Mouse (Mus musculus) neural tube, embryonic 12.5 days (tissue): ENCODE results near the gene Sbf2. TPM values are rescaled to one million over a fixed set of nuclear protein-coding genes. Genes with fewer than 3 reads are reported as not detected.

Experiments used
- ATAC-seq: fragments of 200-750 bp; cut with Nextera tagmentation; 2 replicates; pipeline ENCODE4 v1.8.0; 2017; ENCODE audit warnings: low read depth, mild to moderate bottlenecking, moderate TSS enrichment, moderate library complexity; ENCODE audit not compliant: low FRiP score
- H3K27ac ChIP-seq: fragments of 300-500 bp; sonication (generic); 2 replicates; pipeline ENCODE4 v1.5.1; 2016
- H3K27me3 ChIP-seq: fragments of 300-500 bp; sonication (generic); replicated peaks from 2 replicates; pipeline ENCODE4 v1.6.1; 2016; ENCODE audit warnings: mild to moderate bottlenecking
- H3K36me3 ChIP-seq: fragments of 300-500 bp; sonication (generic); 2 replicates; pipeline ENCODE4 v1.6.1; 2016; ENCODE audit warnings: mild to moderate bottlenecking
- H3K4me1 ChIP-seq: fragments of 300-500 bp; sonication (generic); 2 replicates; pipeline ENCODE4 v1.6.1; 2016
- H3K4me2 ChIP-seq: fragments of 300-500 bp; sonication (generic); replicated peaks from 2 replicates; pipeline ENCODE4 v1.6.1; 2016; ENCODE audit warnings: mild to moderate bottlenecking
- H3K4me3 ChIP-seq: fragments of 300-500 bp; sonication (generic); 2 replicates; pipeline ENCODE4 v1.5.1; 2016
- H3K9ac ChIP-seq: fragments of 300-500 bp; sonication (generic); 2 replicates; pipeline ENCODE4 v1.6.1; 2016; ENCODE audit warnings: mild to moderate bottlenecking
- H3K9me3 ChIP-seq: fragments of 300-500 bp; sonication (generic); 2 replicates; pipeline ENCODE4 v1.6.1; 2016; ENCODE audit warnings: mild to moderate bottlenecking
- WGBS: fragments of 180-500 bp; shearing (Covaris S2); methylation state at CpG from one replicate; pipeline ENCODE4 v1.1.7; 2016; 5-methylcytosine and 5-hydroxymethylcytosine counted together
- polyA plus RNA-seq: library from polyadenylated mRNA; unstranded; fragments of >200 nt; fragmentation: Nextera tagmentation; extraction: Ambion mirVana; gene quantifications from 2 replicates; pipeline ENCODE4 v1.2.1, GENCODE M21; 2016

The Sbf2 gene
- polyA plus RNA-seq, 1 experiment from 2014 or later = 53.2 TPM

DNA sequence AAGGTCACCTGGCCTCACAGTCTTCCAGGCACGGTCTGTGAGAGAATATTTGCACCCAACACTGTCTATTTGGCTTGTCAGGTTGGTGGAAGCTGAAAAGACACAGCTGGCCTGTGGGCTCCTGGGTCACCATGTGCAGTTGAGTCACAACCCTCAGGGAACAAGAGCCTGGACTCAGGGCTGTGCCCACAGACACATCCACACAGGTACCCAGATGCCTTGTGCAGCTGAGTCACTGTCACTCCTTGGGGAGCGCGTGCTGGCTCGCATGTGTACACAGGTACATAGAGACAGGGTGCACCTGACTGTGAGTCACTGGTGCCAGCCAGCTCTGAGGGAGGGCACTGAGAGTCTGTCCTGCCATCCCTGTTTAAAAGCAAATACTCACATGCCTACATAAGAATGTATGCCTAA lies 326.5 kb downstream of the Sbf2 start:
- Histone ChIP-seq H3K4me1 (0 out of 2 replicates have a peak, but pooled peaks cover 3% of the 10 kb centered on the region), H3K4me3 (no peak overlapping the region), H3K4me2 (no peak overlapping the region), H3K36me3 (no peaks in the 10 kb centered on the region), H3K9ac (no peak overlapping the region), H3K27me3 (no peaks in the 10 kb centered on the region), H3K27ac (no peak overlapping the region), H3K9me3 (no peaks in the 10 kb centered on the region)
- no peak for ATAC-seq
- 92% methylated on average over 4 of the region's 4 CpGs for WGBS

GRCm38 (mm10) chr7:110287476-110288071 lies 327.1 kb downstream of the Sbf2 start:
- Histone ChIP-seq H3K27me3 (no peaks in the 10 kb centered on the region), H3K9ac (no peak overlapping the region), H3K4me3 (no peak overlapping the region), H3K27ac (no peak overlapping the region), H3K4me1 (0 out of 2 replicates have a peak, but pooled peaks cover 3% of the 10 kb centered on the region), H3K9me3 (no peaks in the 10 kb centered on the region), H3K36me3 (no peaks in the 10 kb centered on the region), H3K4me2 (no peak overlapping the region)
- 74% methylated on average over 8 of the region's 8 CpGs for WGBS
- ATAC-seq = peak; percentile 25; the same call in 1 of the 2 replicates

- H3K9me3 ChIP-seq = no peaks in the 10 kb centered on the region
- no peak overlapping the region for H3K4me2 ChIP-seq
- peak; percentile 85 for ATAC-seq
- H3K36me3 ChIP-seq = peaks cover 2% of the 10 kb centered on the region; the same call in 1 of the 2 replicates
- 0 out of 2 replicates have a peak, but pooled peaks cover 3% of the 10 kb centered on the region for H3K4me1 ChIP-seq
- no peaks in the 10 kb centered on the region for H3K27me3 ChIP-seq
- H3K9ac ChIP-seq = no peak overlapping the region
- WGBS = 9% methylated on average over 12 of the region's 12 CpGs
- no peak overlapping the region for H3K4me3 ChIP-seq
- no peak overlapping the region for H3K27ac ChIP-seq
Measured at GRCm38 (mm10) chr7:110286838-110287475, 327.8 kb downstream of the Sbf2 start.

- Histone ChIP-seq H3K9ac (no peak overlapping the region), H3K9me3 (no peaks in the 10 kb centered on the region), H3K4me2 (no peak overlapping the region), H3K27me3 (no peaks in the 10 kb centered on the region), H3K4me3 (no peak overlapping the region), H3K27ac (no peak overlapping the region), H3K36me3 (peaks cover 9% of the 10 kb centered on the region), H3K4me1 (0 out of 2 replicates have a peak, but pooled peaks cover 3% of the 10 kb centered on the region)
- no peak for ATAC-seq
- 83% methylated on average over 8 of the region's 8 CpGs for WGBS
Measured at GRCm38 (mm10) chr7:110286198-110286732, 328.5 kb downstream of the Sbf2 start.

GRCm38 (mm10) chr7:110285849-110286151 lies 328.9 kb downstream of the Sbf2 start:
- Histone ChIP-seq H3K36me3 (peaks cover 13% of the 10 kb centered on the region), H3K9me3 (no peaks in the 10 kb centered on the region), H3K27ac (no peak overlapping the region), H3K4me3 (no peak overlapping the region), H3K4me2 (no peak overlapping the region), H3K4me1 (0 out of 2 replicates have a peak, but pooled peaks cover 3% of the 10 kb centered on the region), H3K27me3 (no peaks in the 10 kb centered on the region), H3K9ac (no peak overlapping the region)
- WGBS = 87% methylated on average over 3 of the region's 3 CpGs
- no peak for ATAC-seq

- 94% methylated on average over 12 of the region's 12 CpGs for WGBS
- no peak for ATAC-seq
Measured at GRCm38 (mm10) chr7:110285076-110285848, 329.5 kb downstream of the Sbf2 start.

DNA sequence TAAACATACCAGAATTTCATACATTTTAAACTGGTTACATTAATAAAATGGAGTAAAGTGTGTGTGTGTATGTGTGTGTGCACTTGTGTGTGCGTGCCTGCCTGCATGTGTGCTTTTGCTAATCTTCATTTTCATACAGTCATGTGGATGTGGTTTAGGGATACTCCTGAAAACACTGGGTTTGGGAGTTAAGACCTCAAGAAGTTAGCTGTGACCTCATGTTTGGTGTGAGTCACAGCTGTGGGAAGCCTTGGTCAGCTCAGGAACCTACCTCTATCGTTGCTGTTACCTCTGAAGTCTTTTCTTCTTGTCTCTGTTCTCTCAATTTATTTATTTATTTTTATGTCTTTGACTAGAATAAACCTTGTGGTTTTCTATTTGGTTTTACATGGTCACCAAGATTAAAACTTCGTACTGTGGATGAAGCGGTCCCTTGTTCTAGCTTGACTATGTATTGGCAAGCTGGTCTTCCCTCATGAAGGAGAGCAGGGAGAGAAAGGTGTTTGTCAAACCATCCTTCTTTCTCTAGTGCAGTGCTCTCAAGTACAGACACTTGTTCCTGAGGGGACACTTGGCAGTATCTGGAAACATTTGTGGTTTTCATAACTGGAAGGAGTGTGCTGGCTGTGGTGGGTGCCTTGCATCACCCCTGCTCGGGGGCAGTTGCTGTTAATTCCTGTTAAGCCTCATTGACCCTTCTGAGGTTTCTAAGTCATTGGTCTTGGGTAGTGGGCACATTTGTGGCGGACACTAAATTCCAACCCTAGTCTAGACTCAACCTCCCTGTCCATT lies 331.0 kb downstream of the Sbf2 start:
- Histone ChIP-seq H3K9me3 (no peaks in the 10 kb centered on the region), H3K27ac (no peak overlapping the region), H3K36me3 (peaks cover 26% of the 10 kb centered on the region), H3K9ac (no peak overlapping the region), H3K4me2 (no peak overlapping the region), H3K27me3 (no peaks in the 10 kb centered on the region), H3K4me3 (no peak overlapping the region), H3K4me1 (0 out of 2 replicates have a peak, but pooled peaks cover 3% of the 10 kb centered on the region)
- WGBS = 91% methylated on average over 6 of the region's 6 CpGs
- ATAC-seq = no peak

More at GRCm38 (mm10) chr7:110285076-110285848, 329.5 kb downstream of the Sbf2 start:
- Histone ChIP-seq H3K36me3 (peaks cover 13% of the 10 kb centered on the region), H3K4me2 (no peak overlapping the region), H3K27me3 (no peaks in the 10 kb centered on the region), H3K4me1 (0 out of 2 replicates have a peak, but pooled peaks cover 3% of the 10 kb centered on the region), H3K27ac (no peak overlapping the region), H3K4me3 (no peak overlapping the region), H3K9ac (no peak overlapping the region), H3K9me3 (no peaks in the 10 kb centered on the region)

DNA sequence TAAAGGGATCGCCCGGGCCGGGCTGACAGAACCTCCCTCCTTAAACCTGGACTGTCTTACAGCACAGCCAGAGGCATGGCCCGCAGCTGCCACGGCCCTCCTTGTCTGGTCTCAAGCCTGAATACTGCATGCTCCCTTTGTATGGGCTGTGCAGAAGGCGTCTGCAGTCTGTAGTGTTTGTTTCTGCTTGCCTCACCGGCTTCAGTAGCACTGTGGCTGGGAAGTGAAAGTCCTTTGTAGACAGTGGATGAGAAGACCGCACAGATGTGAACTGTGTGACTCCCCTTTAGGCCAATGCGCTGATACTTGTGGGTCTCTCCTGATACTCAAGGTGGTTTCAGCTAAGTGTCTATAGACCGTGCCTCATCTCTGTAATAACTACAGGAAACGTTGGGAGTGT lies 331.9 kb downstream of the Sbf2 start:
- no peak for ATAC-seq
- H3K36me3 ChIP-seq = peaks cover 26% of the 10 kb centered on the region
- no peak overlapping the region for H3K4me2 ChIP-seq
- no peak overlapping the region for H3K27ac ChIP-seq
- 0 out of 2 replicates have a peak, but pooled peaks cover 3% of the 10 kb centered on the region for H3K4me1 ChIP-seq
- H3K9ac ChIP-seq = no peak overlapping the region
- 87% methylated on average over 11 of the region's 11 CpGs for WGBS
- no peaks in the 10 kb centered on the region for H3K27me3 ChIP-seq
- H3K9me3 ChIP-seq = no peaks in the 10 kb centered on the region
- H3K4me3 ChIP-seq = no peak overlapping the region

DNA sequence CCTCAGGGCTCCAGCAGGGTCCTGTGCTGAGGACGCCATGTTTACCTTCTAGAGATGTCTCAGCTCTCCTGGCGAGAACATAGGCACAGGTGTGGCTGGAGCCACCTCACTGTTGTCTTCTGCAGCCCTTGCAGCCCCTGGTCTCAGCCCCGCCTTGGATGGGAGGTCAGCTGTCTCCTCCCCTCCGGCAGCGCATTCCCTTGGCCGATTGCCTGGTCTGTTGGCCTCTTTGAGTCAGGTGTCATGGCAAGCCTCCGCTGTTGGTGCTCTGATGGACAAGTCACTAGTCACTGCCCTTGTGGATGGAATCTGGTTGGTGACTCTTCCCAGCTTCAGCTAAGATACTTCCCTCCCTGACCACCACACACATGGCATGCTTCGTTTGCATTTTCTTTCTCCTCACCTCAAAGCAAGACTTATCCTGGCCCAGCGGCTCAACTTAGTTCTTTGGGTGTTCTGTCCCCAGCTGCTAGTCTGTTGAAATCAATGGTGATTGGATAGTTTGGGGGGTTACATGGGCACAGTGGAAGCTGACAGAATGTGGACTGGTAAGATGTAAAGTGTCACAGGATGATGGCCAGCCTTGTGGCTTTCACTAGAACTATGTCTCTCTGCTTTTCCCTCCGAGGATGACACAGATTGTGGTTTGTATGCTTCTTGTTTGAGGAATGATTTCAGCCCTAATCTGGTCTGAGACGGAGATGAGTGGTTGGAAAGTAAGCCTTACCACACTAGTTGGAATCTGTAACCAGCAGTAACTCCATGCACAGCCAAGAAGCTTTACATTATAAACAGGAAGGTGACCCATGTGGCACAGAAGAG lies 333.1 kb downstream of the Sbf2 start:
- Histone ChIP-seq H3K9me3 (no peaks in the 10 kb centered on the region), H3K27ac (no peak overlapping the region), H3K4me2 (no peak overlapping the region), H3K27me3 (no peaks in the 10 kb centered on the region), H3K9ac (no peak overlapping the region), H3K4me3 (no peak overlapping the region), H3K36me3 (peaks cover 26% of the 10 kb centered on the region), H3K4me1 (no peaks in the 10 kb centered on the region)
- 92% methylated on average over 11 of the region's 11 CpGs for WGBS
- ATAC-seq = no peak

GRCm38 (mm10) chr7:110279183-110279582 lies 335.5 kb downstream of the Sbf2 start:
- no peak overlapping the region for H3K4me2 ChIP-seq
- WGBS = 96% methylated on average over 4 of the region's 4 CpGs
- H3K36me3 ChIP-seq = peaks cover 26% of the 10 kb centered on the region
- H3K27ac ChIP-seq = no peak overlapping the region
- no peaks in the 10 kb centered on the region for H3K27me3 ChIP-seq
- H3K9me3 ChIP-seq = no peaks in the 10 kb centered on the region
- H3K4me3 ChIP-seq = no peak overlapping the region
- ATAC-seq = no peak
- H3K9ac ChIP-seq = no peak overlapping the region
- no peaks in the 10 kb centered on the region for H3K4me1 ChIP-seq

DNA sequence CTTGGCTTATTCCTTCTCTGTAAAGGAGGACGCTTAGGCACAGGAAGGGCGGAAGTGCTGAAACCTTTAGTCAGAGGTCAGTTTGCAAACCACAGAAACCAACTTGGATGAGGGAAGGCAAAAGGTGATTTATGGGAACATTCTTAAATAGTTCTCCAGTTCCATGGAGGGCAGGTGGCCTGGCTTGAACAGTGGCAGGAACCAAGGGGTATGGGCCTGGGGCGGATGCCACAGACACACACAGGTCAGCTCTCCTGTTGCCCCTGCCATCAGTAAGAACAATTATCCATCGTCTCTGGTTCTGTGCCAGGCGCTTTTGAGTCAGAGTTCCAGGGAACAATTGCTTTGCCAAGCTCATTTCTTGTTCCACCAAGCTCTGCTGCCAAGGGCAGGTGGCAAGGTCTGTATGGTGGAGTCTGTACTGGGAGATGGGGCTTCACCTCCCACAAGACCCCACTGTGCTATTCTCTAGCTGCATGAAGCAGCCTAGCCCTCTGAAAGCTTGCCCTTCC lies 336.9 kb downstream of the Sbf2 start:
- Histone ChIP-seq H3K9ac (no peak overlapping the region), H3K4me2 (no peak overlapping the region), H3K9me3 (no peaks in the 10 kb centered on the region), H3K36me3 (peaks cover 26% of the 10 kb centered on the region), H3K4me1 (no peaks in the 10 kb centered on the region), H3K4me3 (no peak overlapping the region), H3K27me3 (no peaks in the 10 kb centered on the region), H3K27ac (no peak overlapping the region)
- no peak for ATAC-seq
- 91% methylated on average over 5 of the region's 5 CpGs for WGBS
